Mouse (Mus musculus) urinary bladder, adult 2 months (tissue): ENCODE measurements around the gene Sirt6. TPM values are rescaled to one million over a fixed set of nuclear protein-coding genes. Genes with fewer than 3 reads are reported as not detected.

Experiments used
- DNase-seq: peaks from one replicate; pipeline ENCODE4 v3.0.0; 2022; ENCODE audit warnings: low spot score
- polyA plus RNA-seq: library from polyadenylated mRNA; depleted of rRNA; stranded (reverse); fragments of >200 nt; gene quantifications from 2 replicates; pipeline ENCODE4 v1.2.3, GENCODE M21; 2012; rRNA removed

Gene Sirt6
- polyA plus RNA-seq, 1 experiment = 21.3 TPM

GRCm38 (mm10) chr10:81595599-81595998, 32.0 kb downstream of the Sirt6 start:
- no peak for DNase-seq

GRCm38 (mm10) chr10:81593935-81594334, 33.7 kb downstream of the Sirt6 start:
- DNase-seq = no peak

GRCm38 (mm10) chr10:81593223-81593622, 34.4 kb downstream of the Sirt6 start:
- no peak for DNase-seq

- DNase-seq = no peak
Measured at GRCm38 (mm10) chr10:81592631-81593030, 35.0 kb downstream of the Sirt6 start.

GRCm38 (mm10) chr10:81591846-81592245, 35.8 kb downstream of the Sirt6 start:
- DNase-seq = no peak

GRCm38 (mm10) chr10:81588739-81589138, 38.9 kb downstream of the Sirt6 start:
- DNase-seq = no peak

GRCm38 (mm10) chr10:81583347-81583746, 44.2 kb downstream of the Sirt6 start:
- DNase-seq = no peak

GRCm38 (mm10) chr10:81580441-81581070, 47.0 kb downstream of the Sirt6 start:
- DNase-seq = no peak

- DNase-seq = no peak
Measured at GRCm38 (mm10) chr10:81579967-81580366, 47.6 kb downstream of the Sirt6 start.

- DNase-seq = no peak
Measured at GRCm38 (mm10) chr10:81575695-81576094, 51.9 kb downstream of the Sirt6 start.

GRCm38 (mm10) chr10:81575208-81575631, 52.4 kb downstream of the Sirt6 start:
- DNase-seq = peak; percentile 56

GRCm38 (mm10) chr10:81574081-81575056, 53.2 kb downstream of the Sirt6 start, which contains the start of gene Tle2:
TSS of gene Tle2 (plus strand) at chr10:81574561.
- DNase-seq = no peak

GRCm38 (mm10) chr10:81572975-81573374, 54.6 kb downstream of the Sirt6 start:
- DNase-seq = no peak

GRCm38 (mm10) chr10:81572133-81572671, 55.4 kb downstream of the Sirt6 start:
- DNase-seq = no peak

Other genes starting within 250 kb of the Sirt6 start
- gene Fzr1, start 249.3 kb downstream of the Sirt6 start, polyA plus RNA-seq = 34.1 and 34.4 TPM in 2 replicates
- 42.9 and 47.4 TPM in 2 replicates for gene Dohh, start 243.4 kb downstream of the Sirt6 start, polyA plus RNA-seq
- gene Gm48551, start 243.3 kb downstream of the Sirt6 start, polyA plus RNA-seq = 3.6 and 3.8 TPM in 2 replicates
- 2.7 and 3.6 TPM in 2 replicates for gene Gm48552, start 238.8 kb downstream of the Sirt6 start, polyA plus RNA-seq
- 5.0 and 6.9 TPM in 2 replicates for gene Smim24, start 234.7 kb downstream of the Sirt6 start, polyA plus RNA-seq
- gene Nfic, start 172.2 kb downstream of the Sirt6 start, polyA plus RNA-seq = 28.4 and 67.0 TPM in 2 replicates
- 0.44 and 0.49 TPM in 2 replicates for gene Celf5, start 145.1 kb downstream of the Sirt6 start, polyA plus RNA-seq
- 79.9 and 89.6 TPM in 2 replicates for gene Ncln, start 131.4 kb downstream of the Sirt6 start, polyA plus RNA-seq
- 2.2 and 2.3 TPM in 2 replicates for gene S1pr4, start 127.7 kb downstream of the Sirt6 start, polyA plus RNA-seq
- 16.1 and 16.2 TPM in 2 replicates for gene Gna15, start 103.6 kb downstream of the Sirt6 start, polyA plus RNA-seq
- 84.0 and 88.5 TPM in 2 replicates for gene Gna11, start 82.6 kb downstream of the Sirt6 start, polyA plus RNA-seq
- gene Aes, start 68.3 kb downstream of the Sirt6 start, polyA plus RNA-seq = 385 and 562 TPM in 2 replicates
- 67.4 and 93.4 TPM in 2 replicates for gene Tle2, start 53.2 kb downstream of the Sirt6 start, polyA plus RNA-seq
- gene Tle6, start 26.7 kb downstream of the Sirt6 start, polyA plus RNA-seq = 38.1 and 47.5 TPM in 2 replicates
- gene BC025920, start 21.5 kb downstream of the Sirt6 start, polyA plus RNA-seq = 2.2 and 2.3 TPM in 2 replicates
- 31.0 and 37.3 TPM in 2 replicates for gene Ankrd24, start 743 bp upstream of the Sirt6 start, polyA plus RNA-seq
- 3.0 and 3.1 TPM in 2 replicates for gene Gm10778, start 21.3 kb upstream of the Sirt6 start, polyA plus RNA-seq
- gene Zfp433, start 77.0 kb upstream of the Sirt6 start, polyA plus RNA-seq = 5.4 and 5.9 TPM in 2 replicates
- gene Gm3055, start 143.4 kb upstream of the Sirt6 start, polyA plus RNA-seq = 3.7 and 3.8 TPM in 2 replicates
- gene Gm4767, start 184.4 kb upstream of the Sirt6 start, polyA plus RNA-seq = 1.0 and 1.1 TPM in 2 replicates
- 5.6 and 6.8 TPM in 2 replicates for gene Gm32687, start 236.1 kb upstream of the Sirt6 start, polyA plus RNA-seq